Mouse (Mus musculus): ENCODE results near the gene Cd8b1.
A peak's percentile ranks its signal among the peaks of the same experiment; 100 is the strongest.

Gene Cd8b1

DNA sequence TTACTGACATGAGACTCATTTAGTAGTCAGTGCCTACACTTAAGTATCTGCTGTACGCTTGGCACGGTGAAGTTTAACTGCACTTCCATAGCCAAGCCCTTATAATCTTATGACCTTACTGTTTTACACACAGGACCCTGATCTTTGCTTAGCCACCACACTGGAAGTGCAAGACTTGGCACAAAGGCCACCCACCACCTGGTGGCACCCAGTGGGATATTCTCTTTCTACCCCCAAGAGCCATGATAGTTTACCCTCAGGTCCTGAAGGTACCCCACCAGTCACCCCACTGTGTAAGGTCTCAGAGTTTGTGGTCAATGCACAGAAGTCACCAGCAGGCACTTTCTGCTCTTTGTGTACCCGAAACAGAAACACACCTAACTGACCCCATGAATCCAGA is 28.6 kb downstream of the Cd8b1 start:
- DNase-seq, result peak in 1 of 2 experiments; percentile 71

GRCm38 (mm10) chr6:71352201-71352600 is 29.6 kb downstream of the Cd8b1 start:
- DNase-seq, result no peak

DNA sequence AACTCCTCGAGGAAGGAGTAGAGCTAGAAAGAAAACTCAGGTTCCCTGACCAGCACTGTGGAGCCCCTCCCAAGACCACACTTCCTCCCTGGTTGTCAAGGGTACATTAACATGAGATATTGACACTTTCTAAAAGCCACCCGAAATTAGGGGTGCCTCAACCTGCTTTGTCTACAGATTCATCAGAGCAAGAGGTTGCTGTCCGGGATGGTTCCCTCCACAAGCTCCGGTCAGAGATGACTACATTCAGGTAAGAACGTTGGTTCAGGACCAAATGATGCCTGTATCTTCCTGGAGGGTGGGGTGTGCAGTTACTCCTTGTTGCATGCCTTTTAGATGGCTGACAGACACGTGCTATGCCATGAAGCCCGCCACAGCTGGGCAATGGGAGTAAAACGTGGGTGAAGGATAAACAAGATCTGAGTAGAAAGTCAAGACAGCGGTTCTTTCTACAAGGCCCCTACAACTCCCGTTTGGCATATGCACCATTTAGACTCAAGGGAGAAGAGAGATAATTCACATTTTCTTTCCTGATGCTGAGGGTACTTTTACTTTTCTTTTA is 30.4 kb downstream of the Cd8b1 start:
- peak in 1 of 2 experiments; percentile 56 for DNase-seq

DNA sequence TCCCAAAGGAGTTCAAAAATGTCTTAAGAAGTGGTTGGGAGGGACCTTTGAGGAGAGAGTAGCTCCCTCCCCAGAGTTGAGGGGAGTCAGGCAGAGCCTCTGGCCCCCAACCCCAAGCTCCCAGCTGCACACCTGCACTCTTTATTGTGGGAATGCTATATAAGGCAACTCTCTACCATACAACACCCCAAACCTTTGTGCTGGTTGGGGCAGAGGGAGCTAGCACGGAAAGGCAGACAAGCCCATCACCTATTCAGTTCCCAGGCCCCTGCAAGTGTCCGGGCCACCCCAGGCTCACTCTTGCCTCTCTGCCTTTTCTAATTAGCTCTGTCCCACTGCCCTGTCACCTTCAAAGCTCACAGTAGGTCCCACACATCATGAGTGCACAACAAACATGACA is 31.1 kb downstream of the Cd8b1 start:
- peak; percentile 78 to 90 for DNase-seq

- DNase-seq, result peak in 1 of 2 experiments; percentile 72
Observed at GRCm38 (mm10) chr6:71357493-71357892, 34.9 kb downstream of the Cd8b1 start.

DNA sequence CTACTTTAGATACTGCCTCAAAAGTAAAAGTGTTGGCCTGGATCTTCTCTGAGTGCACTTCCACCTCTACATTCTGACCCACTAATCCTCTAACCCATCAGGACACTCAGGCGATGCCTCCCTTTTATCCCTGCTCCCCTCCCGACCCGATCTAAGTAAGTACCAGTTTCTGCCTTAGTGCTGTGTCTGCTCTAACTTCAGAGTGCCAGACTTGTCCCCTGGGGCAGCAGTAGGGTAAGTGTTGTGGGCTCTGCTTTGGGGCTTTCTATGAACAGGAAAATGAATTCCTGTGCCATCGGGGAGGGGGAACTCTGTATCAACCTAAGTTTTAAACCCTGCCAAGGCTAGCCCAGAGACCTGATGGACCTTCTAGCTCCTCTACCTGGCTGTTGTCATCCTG is 37.6 kb downstream of the Cd8b1 start:
- no peak for DNase-seq

- peak in 1 of 2 experiments; percentile 79 for DNase-seq
Observed at GRCm38 (mm10) chr6:71360751-71361150, 38.2 kb downstream of the Cd8b1 start.

- no peak for DNase-seq
Observed at GRCm38 (mm10) chr6:71361156-71361670, 38.6 kb downstream of the Cd8b1 start.

GRCm38 (mm10) chr6:71363995-71364394 is 41.4 kb downstream of the Cd8b1 start:
- DNase-seq, result no peak

DNA sequence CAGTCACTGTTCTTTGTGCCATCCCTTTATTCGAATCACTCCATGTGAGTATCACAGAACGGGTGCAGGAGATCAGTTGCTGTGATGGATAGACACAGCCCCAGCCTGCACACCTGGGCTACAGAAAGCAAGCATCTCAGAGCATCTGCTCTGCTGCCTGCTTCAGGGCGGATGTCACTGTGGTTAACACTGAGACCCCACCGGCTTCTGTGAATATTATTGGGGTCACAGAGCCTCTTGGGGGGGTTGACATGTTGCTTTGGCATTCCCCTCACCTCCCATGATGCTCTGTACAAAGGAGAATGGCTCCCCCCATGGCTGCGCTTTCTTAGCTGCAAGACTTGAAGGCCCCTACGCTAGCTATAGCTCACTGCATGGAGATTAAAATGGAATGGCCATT is 46.8 kb downstream of the Cd8b1 start:
- peak; percentile 88 to 95 for DNase-seq

DNA sequence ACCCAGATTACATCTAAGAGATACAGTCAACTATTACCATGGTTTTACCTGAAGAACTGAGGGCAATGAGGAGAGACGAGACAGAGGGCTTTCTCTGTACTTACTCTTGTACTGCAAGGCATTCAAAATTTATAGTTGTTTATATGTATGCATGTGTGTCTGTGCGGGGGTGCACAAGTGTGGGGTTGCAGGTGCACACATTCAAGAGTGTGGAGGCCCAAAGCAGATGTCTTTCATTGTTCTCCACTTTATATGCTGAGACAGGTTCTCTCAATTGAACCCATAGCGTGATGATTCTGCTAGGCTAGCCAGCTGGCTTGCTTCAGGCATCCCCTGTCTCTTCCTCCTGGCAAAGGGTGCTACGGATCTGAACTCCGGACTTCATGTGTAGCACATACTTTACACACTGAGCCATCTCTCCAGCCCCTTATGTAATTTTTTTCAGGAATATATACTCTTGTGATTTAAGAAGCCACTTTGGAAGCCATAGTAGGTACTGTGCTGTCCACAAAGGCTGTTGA is 48.6 kb downstream of the Cd8b1 start:
- peak; percentile 63 to 82 for DNase-seq

- DNase-seq, result no peak
Observed at GRCm38 (mm10) chr6:71372041-71372720, 49.6 kb downstream of the Cd8b1 start.

DNA sequence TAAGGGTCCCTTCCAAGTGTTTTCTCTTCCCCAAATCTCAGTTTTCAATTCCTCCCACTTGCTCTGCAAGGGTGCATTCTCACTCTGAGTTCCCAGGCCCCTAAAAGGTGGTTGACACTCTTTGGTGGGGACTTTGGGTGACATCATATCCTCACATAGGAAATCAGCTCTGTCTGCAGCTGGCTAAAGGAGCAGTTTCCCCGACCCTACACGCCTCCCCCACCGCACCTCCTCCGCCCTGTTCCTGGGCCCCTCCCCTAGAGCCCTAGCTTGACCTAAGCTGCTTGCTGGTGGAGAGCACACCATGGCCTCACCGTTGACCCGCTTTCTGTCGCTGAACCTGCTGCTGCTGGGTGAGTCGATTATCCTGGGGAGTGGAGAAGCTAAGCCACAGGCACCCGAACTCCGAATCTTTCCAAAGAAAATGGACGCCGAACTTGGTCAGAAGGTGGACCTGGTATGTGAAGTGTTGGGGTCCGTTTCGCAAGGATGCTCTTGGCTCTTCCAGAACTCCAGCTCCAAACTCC is 50.7 kb downstream of the Cd8b1 start, which contains the start of gene Cd8a:
Gene Cd8a, plus strand, starts transcription at position 179 of the 527 bp plus-strand sequence.
- peak; percentile 90 to 94 for DNase-seq

DNA sequence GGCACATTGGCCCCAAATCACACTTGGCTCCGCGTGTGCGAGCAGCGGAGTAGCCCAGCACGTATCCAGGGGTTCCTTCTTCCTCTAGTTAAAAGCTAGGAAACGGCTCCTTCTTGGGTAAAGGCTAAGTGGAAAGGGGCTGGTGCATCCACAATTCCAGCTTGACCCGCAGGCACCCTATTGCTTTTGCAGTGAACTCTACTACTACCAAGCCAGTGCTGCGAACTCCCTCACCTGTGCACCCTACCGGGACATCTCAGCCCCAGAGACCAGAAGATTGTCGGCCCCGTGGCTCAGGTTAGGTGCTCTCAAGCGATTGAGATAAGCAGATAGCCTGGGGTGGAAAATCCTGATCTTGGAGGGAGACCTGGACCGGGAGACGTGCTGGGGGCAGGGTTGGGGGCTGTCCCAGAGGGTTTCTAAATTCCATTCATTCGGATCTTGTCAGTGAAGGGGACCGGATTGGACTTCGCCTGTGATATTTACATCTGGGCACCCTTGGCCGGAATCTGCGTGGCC is 51.8 kb downstream of the Cd8b1 start:
- DNase-seq, result no peak

DNA sequence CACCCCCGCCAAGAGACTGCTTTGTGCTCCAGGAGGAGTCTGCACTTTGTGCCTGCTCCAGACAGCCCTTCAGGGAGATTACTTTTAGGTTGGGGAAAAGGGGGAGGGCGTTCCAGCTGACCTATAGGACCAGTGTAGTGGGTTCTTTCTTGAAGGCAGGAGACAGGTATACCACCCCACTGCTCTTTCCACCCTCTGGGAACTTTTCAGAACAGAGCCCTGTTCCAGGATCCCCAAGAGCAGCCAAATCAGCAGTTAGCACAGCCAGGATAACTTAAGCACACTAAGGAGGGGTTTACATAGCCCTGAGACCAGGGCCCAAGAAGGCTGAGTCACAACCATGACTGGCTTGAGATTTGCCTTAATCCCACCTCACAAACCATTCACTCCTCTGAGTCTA is 52.3 kb downstream of the Cd8b1 start:
- no peak for DNase-seq

- DNase-seq, result no peak
Observed at GRCm38 (mm10) chr6:71376711-71377110, 54.1 kb downstream of the Cd8b1 start.

GRCm38 (mm10) chr6:71381654-71382053 is 59.1 kb downstream of the Cd8b1 start:
- DNase-seq, result no peak

All from thymus, adult 18-20 months (tissue).